Mouse (Mus musculus): ENCODE results near the gene Zfp329. TPM values are rescaled to one million over a fixed set of nuclear protein-coding genes. Genes with fewer than 3 reads are reported as not detected.

Zfp329 gene
- polyA plus RNA-seq (2012; rRNA removed), result 0.41 and 0.47 TPM in 2 replicates

GRCm38 (mm10) chr7:12818521-12819295 is at the start of gene Zfp329:
TSS of gene Zfp329 (minus strand) at chr7:12818858.

GRCm38 (mm10) chr7:12834162-12835120 is 15.8 kb upstream of the Zfp329 start, which contains the start of gene Zfp110:
TSS of gene Zfp110 (plus strand) at chr7:12834761.

GRCm38 (mm10) chr7:12802866-12803726 is 15.6 kb downstream of the Zfp329 start, which contains the start of gene Zscan18:
TSS of gene Zscan18 (minus strand) at chr7:12803635.

Other genes with a start within 250 kb of the Zfp329 start
- not detected in 2 replicates for gene Vmn2r53, start 210.1 kb downstream of the Zfp329 start, polyA plus RNA-seq (2012; rRNA removed)
- not detected in 2 replicates for gene Vmn2r54, start 178.5 kb downstream of the Zfp329 start, polyA plus RNA-seq (2012; rRNA removed)
- gene Vmn2r55, start 133.9 kb downstream of the Zfp329 start, polyA plus RNA-seq (2012; rRNA removed), result not detected in 2 replicates
- gene Vmn2r56, start 83.9 kb downstream of the Zfp329 start, polyA plus RNA-seq (2012; rRNA removed), result not detected in 2 replicates
- 0.37 and 0.43 TPM in 2 replicates for gene Zscan18, start 15.2 kb downstream of the Zfp329 start, polyA plus RNA-seq (2012; rRNA removed)
- gene Zfp110, start 15.9 kb upstream of the Zfp329 start, polyA plus RNA-seq (2012; rRNA removed), result 7.0 and 8.6 TPM in 2 replicates
- gene Zfp128, start 62.3 kb upstream of the Zfp329 start, polyA plus RNA-seq (2012; rRNA removed), result 0.53 and 0.54 TPM in 2 replicates
- gene Zscan22, start 79.0 kb upstream of the Zfp329 start, polyA plus RNA-seq (2012; rRNA removed), result 6.0 and 7.0 TPM in 2 replicates
- gene Rps5, start 103.4 kb upstream of the Zfp329 start, polyA plus RNA-seq (2012; rRNA removed), result 1,881 and 2,138 TPM in 2 replicates
- gene Rnf225, start 108.6 kb upstream of the Zfp329 start, polyA plus RNA-seq (2012; rRNA removed), result 0.44 and 0.58 TPM in 2 replicates
- 5.8 and 6.6 TPM in 2 replicates for gene Zfp324, start 147.0 kb upstream of the Zfp329 start, polyA plus RNA-seq (2012; rRNA removed)
- gene Zfp446, start 159.0 kb upstream of the Zfp329 start, polyA plus RNA-seq (2012; rRNA removed), result 3.3 and 3.6 TPM in 2 replicates
- gene Slc27a5, start 179.3 kb upstream of the Zfp329 start, polyA plus RNA-seq (2012; rRNA removed), result 0.22 and 0.25 TPM in 2 replicates
- 205 and 241 TPM in 2 replicates for gene Trim28, start 180.3 kb upstream of the Zfp329 start, polyA plus RNA-seq (2012; rRNA removed)
- gene Zbtb45, start 191.2 kb upstream of the Zfp329 start, polyA plus RNA-seq (2012; rRNA removed), result 28.8 and 31.4 TPM in 2 replicates
- 81.9 and 83.8 TPM in 2 replicates for gene Chmp2a, start 215.9 kb upstream of the Zfp329 start, polyA plus RNA-seq (2012; rRNA removed)
- gene Ube2m, start 219.4 kb upstream of the Zfp329 start, polyA plus RNA-seq (2012; rRNA removed), result 96.9 and 116 TPM in 2 replicates
- 1.7 and 2.0 TPM in 2 replicates for gene Mzf1, start 235.9 kb upstream of the Zfp329 start, polyA plus RNA-seq (2012; rRNA removed)

Data from colon, adult 2 months (tissue).